Mouse (Mus musculus): Measurements from ENCODE around the gene Vmn1r126.
"Not testable (repeated sequence)": the region's sequence is repeated elsewhere in the genome, so short reads cannot be mapped to it uniquely, and the experiment has no call there.

Vmn1r126 gene

GRCm38 (mm10) chr7:21301367-21301766 lies at the start of gene Vmn1r126:
Gene Vmn1r126, minus strand, starts transcription at chr7:21301467.
- DNase-seq (ENCODE audit: extremely low spot score, low spot score) = not testable (repeated sequence)

- not testable (repeated sequence) for DNase-seq (ENCODE audit: extremely low spot score, low spot score)
These were observed 47.8 kb upstream of the Vmn1r126 start, which contains the start of gene Vmn1r128 for GRCm38 (mm10) chr7:21349073-21349472. Gene Vmn1r128, plus strand, starts transcription at chr7:21349373.

- DNase-seq (ENCODE audit: extremely low spot score, low spot score) = not testable (repeated sequence)
These were observed 18.5 kb upstream of the Vmn1r126 start, which contains the start of gene Vmn1r127 for GRCm38 (mm10) chr7:21319761-21320160. Gene Vmn1r127, minus strand, starts transcription at chr7:21319861.

GRCm38 (mm10) chr7:21271879-21272278 lies 29.4 kb downstream of the Vmn1r126 start, which contains the start of gene Vmn1r125:
Gene Vmn1r125, plus strand, starts transcription at chr7:21272179.
- DNase-seq (ENCODE audit: extremely low spot score, low spot score) = not testable (repeated sequence)

GRCm38 (mm10) chr7:21260517-21260916 lies 40.8 kb downstream of the Vmn1r126 start, which contains the start of gene Vmn1r124:
Gene Vmn1r124, minus strand, starts transcription at chr7:21260617.
- not testable (repeated sequence) for DNase-seq (ENCODE audit: extremely low spot score, low spot score)
